Mouse (Mus musculus) mature B cell (primary cell): ENCODE data around the gene Runx3.
"Not testable (repeated sequence)": the region's sequence is repeated elsewhere in the genome, so short reads cannot be mapped to it uniquely, and the experiment has no call there.

Experiments
- in situ Hi-C: fragments of 300-500 bp; cut with MboI; formaldehyde crosslinking; loops from 2 replicates; pipeline ENCODE4 v1.14.3; 2019

Gene Runx3

GRCm38 (mm10) chr4:135169501-135169900, 49.0 kb downstream of the Runx3 start:
- in situ Hi-C loops: no loop called here

- in situ Hi-C loops: no loop called here
These were observed 50.9 kb downstream of the Runx3 start for GRCm38 (mm10) chr4:135171304-135171875.

GRCm38 (mm10) chr4:135175406-135176120, 55.1 kb downstream of the Runx3 start:
- in situ Hi-C loops: no loop called here

GRCm38 (mm10) chr4:135177568-135177967, 57.1 kb downstream of the Runx3 start:
- in situ Hi-C loops: no loop called here

GRCm38 (mm10) chr4:135179077-135179481, 58.6 kb downstream of the Runx3 start:
- in situ Hi-C loops: no loop called here

DNA sequence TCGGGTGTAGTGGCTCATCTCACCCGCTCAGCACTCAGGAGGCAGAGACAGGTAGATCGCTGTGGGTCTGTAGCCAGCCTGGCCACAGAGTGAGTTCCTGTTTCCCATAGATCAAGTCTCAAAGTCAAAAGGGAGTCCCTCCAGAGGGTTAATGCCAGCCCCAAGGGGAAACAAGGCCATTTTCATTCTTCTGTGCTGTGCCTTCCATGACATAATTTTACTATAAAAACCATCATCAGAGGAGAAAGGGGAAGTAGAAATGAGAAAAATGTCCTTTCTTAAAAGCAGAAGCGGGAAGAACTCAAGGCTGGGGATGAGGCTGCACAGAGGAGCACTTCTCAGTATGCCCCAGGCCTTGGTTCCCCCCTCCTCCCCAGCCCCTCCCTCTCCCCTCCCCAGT, 61.4 kb downstream of the Runx3 start:
- in situ Hi-C loops: no loop called here

- in situ Hi-C loops: not testable (repeated sequence)
These were observed 63.8 kb downstream of the Runx3 start for GRCm38 (mm10) chr4:135184277-135184676.

- in situ Hi-C loops: no loop called here
These were observed 69.1 kb downstream of the Runx3 start for GRCm38 (mm10) chr4:135189452-135190008.

DNA sequence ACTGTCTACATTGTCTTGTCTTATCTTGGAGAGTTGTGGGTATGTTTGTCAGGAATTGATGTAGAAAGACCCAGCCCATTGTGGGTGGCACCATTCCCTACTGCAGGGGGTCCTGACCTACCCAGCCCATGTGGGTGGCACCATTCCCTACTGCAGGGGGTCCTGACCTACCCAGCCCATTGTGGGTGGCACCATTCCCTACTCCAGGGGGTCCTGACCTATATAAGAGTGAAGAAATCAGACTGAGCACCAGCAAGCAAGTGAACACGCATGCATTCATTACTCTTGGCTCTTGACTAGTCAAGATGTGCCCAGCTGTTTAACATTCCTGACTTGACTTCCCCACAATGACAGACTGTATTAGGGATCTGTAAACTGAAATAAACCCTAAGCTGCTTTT, 69.9 kb downstream of the Runx3 start:
- in situ Hi-C loops: no loop called here

- in situ Hi-C loops: no loop called here
These were observed 70.7 kb downstream of the Runx3 start for GRCm38 (mm10) chr4:135191185-135191584.

DNA sequence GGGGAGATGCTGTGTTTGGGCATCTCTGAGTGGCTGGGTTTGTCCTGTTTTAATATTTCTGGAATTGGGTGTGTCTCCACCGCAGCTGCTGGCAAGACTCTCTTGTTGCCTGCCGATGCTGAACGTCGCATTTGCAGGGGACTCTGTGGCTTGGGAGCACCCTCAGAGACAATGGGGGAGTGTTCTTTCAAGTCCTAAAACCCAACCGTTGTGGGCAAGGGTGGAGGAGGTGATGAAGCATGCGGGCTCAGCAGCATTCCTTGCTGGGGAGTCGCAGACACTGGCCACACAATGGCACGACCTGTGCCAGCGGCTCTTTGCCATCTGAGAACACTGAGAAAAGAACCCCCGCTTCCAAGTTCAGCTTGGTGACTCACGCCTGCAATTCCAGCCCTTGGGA, 71.2 kb downstream of the Runx3 start:
- in situ Hi-C loops: no loop called here

- in situ Hi-C loops: no loop called here
These were observed 72.4 kb downstream of the Runx3 start for GRCm38 (mm10) chr4:135192841-135193240.

DNA sequence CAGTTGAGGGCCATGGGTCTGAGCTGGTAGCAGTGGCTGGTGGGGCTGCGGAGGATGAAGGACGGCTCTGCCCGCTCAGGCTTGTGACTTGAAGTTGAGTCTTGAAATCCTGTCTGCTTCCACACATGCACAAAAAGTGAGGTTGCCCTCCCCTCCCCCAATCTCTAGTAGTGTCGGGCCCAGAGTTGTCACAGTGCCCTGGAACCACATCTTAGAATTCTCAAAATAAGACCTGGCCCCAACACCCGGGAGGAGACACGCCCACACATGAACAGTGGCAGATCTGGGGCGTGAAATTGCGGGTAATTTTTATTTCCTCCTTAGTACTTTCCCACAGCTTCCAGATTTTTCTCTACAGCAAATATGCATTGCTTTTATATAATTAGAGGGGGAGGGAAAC, 77.4 kb downstream of the Runx3 start:
- in situ Hi-C loops: no loop called here

DNA sequence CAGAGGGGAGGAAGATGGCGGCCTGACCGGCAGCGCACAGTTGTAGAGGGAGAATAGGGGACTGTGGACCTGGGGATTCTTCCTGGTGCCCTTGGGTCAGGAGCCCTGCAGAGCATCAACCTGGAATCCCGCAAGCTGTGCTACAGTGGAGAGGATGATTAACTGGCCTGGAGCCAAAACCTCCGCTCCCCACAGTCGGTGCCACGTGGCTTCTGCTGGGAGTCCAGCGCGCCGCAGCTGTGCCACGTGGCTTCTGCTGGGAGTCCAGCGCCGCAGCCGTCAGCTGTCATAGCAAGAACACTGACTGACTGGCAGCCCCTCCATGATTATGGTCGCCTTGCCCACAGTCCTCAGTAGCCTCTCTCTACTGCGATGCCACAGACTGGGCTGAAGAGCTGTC, 81.3 kb downstream of the Runx3 start:
- in situ Hi-C loops: no loop called here

DNA sequence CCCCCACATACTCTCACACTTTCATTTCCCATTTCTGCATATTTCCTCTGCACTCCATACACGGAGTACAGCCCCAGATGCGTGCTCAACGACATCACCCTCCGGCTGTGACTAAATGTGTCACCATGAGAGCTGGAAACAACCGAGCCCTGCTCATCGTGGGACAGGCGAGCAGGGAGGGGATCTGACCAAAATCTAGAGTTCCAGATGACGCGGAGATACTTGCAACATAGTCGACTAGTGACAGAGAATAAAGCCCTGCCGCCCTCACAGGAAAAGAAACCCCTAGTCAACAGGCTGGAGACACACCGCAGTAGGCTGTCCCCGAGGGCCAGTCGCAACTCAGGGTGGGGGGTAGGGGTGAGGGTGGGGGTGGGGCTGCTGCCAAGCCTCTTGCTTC, 82.8 kb downstream of the Runx3 start:
- in situ Hi-C loops: no loop called here

DNA sequence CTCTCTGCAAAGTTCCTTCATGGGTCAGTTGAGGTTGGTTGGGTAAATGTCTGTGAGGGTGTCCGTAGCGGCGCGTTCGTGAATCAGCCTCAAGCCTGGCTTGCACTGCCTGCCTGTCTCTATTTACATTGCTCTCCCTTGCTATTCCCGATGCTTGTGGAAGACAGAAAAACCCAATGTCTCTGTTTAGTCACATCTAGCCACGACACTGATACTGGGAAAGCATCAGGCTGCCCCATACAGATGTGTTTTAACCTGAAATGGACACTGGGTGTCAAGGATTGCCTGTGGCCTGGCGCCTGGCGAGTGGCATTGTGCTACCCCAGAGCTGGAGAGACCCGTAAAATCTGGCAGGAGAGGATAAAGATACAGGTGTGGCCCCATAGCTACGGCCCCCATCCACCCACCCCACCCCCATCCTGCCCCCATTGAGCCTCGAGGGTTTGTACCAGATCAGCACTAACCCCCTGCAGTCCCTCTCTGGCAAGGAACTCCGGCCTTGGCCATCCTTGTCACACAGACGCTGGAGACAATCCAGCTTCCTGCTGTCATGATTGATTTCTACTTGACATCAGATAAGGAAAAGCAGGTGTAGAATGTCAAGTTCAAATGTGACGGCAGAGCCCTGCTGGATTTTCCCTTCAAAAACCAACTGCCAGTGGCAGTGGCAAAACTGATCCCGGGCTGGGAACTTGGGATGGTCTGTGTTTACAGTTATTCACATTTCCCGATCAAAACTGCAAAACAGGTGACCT, 83.5 kb downstream of the Runx3 start:
- in situ Hi-C loops: no loop called here

GRCm38 (mm10) chr4:135204666-135205065, 84.2 kb downstream of the Runx3 start:
- in situ Hi-C loops: loop anchor here (5.0 kb wide), 1 partner anchor 137 kb away; no protein-coding TSS in a partner anchor

DNA sequence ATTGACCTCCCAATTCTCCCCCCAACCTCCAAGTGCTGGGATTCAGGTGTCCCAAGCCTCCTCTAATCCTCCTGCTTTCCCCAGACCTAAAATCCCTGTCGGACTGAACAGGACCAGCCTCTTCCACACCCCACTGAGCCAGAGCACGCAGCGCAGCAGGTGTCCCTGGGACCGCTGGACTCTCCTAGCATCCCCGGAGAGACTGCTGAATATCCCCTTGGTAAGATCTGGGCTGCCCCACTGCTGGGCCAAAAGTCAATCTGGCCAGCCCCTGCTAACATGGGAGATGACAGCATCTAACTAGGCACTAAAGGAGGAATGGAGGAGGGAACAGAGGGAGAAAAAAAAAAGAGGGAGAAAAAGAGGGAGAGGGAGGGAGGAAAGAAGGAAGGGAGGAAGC, 84.8 kb downstream of the Runx3 start:
- in situ Hi-C loops: loop anchor here (5.0 kb wide), 1 partner anchor 138 kb away; no protein-coding TSS in a partner anchor

- in situ Hi-C loops: loop anchor here (5.0 kb wide), 1 partner anchor 139 kb away; no protein-coding TSS in a partner anchor
These were observed 85.5 kb downstream of the Runx3 start for GRCm38 (mm10) chr4:135205711-135206600.

DNA sequence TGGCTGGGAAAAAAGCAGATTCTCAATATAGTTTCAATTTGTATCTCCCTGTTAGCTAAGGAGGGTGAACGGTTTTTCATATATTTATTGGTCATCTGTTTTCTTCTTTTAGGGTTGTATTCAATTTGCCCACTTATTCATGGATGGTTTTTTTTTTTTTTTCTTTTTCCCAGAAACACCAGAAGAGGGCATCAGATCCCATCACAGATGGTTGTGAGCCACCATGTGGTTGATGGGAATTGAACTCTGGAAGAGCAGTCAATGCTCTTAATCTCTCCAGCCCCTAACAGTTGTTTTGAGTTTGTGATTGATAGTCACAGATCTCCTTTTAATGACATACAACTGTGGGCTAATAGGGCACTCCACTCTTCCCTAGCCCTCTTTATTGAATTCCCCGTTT, 89.4 kb downstream of the Runx3 start:
- in situ Hi-C loops: loop anchor here (5.0 kb wide), 1 partner anchor 143 kb away; no protein-coding TSS in a partner anchor

DNA sequence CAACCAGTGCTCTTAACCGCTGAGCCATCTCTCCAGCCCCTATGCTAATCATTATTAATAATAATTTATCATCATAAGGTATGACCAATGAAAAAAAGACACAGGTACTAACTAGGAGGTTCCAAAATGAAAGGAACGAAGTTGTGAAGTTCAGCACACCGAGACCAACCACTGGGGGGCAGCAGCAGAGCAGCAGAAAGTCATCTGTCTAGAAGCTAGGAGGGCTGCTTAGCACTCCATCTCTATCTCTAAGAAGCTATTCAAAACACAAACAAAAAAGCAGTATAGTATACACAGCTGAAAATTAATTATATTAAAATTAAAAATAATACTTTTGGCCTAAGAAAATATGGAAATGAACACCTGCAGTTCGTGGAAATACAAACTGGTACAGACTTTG, 99.2 kb downstream of the Runx3 start:
- in situ Hi-C loops: loop anchor here (5.0 kb wide), 1 partner anchor 98 kb away; no protein-coding TSS in a partner anchor
